Mouse (Mus musculus): Measurements from ENCODE around the gene Rhobtb1.

Gene Rhobtb1

DNA sequence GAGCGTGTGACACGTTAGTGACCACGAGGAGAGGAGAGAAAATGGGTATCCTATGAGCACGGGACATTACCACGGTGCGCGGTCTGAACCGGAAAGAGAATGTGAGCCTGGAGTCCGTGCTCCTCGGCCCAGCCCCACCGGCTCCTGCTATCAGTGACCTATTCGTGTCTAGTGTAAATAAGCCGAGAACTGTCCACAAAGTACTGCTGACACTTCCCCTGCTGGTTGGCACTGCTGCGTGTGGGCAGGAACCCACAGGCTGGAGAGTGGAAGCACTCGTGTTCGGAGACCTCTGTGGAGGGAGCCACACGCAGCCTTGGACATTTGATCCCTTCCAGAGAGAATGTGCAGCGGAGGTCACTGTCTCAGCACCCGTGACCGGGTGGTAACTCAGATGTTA lies at the start of gene Rhobtb1:
Gene Rhobtb1 (plus strand): TSS at position 390 of the 400 bp plus-strand sequence.
- DNase-seq: no peak

- no peak for DNase-seq
Observed at GRCm38 (mm10) chr10:69101988-69102387, 49.2 kb upstream of the Rhobtb1 start.

- no peak for DNase-seq
Observed at GRCm38 (mm10) chr10:69104143-69104882, 46.9 kb upstream of the Rhobtb1 start.

- no peak for DNase-seq
Observed at GRCm38 (mm10) chr10:69104883-69105225, 46.4 kb upstream of the Rhobtb1 start.

- no peak for DNase-seq
Observed at GRCm38 (mm10) chr10:69106796-69107195, 44.4 kb upstream of the Rhobtb1 start.

DNA sequence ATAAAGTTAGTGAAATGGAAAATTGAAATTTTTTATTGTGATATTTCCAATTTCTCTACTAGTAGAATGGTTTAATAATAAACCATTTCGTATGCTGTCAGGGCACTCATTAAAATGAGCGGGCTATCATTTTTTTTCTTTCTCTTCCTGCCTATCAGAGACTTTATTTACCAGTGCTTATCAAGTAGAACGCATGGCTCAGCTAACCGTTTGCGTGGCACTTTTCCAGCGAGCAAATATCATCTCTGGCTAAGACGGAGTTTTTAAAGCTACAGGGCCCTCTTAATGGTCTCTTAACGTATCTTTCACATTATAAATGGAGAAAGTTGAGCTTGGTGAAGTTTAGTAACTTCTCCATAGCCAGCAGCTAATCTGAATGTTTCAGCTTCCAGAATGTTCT lies 44.0 kb upstream of the Rhobtb1 start:
- DNase-seq: no peak

DNA sequence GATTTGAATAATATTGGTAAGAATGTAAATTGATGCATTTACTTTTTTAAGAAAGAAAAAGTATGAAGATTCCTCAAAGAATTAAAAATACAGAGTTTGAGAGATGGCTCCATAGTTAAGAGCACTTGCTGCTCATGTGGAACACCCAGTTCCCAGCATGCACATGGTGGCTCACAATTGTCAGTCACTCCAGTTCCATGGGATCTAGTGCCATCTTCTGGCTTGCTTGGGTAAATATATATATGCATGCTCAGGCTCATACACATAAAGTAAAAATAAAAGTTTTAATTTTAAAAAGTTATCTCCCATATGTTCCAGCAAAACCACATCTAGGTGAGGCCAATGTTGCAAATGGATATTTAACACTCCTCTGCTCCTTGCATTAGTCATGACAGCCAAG lies 36.9 kb upstream of the Rhobtb1 start:
- no peak for DNase-seq

DNA sequence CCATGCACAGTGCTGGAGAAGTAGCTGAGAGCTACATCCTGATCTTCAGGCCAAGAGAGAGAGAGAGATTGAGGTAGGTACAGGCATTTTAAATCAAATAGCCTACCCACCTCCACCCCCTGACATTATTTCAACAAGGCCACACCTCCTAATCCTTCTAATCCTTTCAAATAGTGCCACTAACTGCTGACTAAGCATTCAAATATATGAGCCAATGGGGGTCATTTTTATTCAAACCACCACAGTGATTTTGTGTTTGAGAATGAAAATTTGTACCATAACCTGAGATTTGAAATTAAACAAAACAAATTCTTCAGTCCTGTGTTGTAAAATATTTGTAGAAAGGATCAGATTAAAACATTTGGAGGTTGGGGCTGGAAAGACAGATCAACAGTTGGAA lies 33.2 kb upstream of the Rhobtb1 start:
- DNase-seq: no peak

DNA sequence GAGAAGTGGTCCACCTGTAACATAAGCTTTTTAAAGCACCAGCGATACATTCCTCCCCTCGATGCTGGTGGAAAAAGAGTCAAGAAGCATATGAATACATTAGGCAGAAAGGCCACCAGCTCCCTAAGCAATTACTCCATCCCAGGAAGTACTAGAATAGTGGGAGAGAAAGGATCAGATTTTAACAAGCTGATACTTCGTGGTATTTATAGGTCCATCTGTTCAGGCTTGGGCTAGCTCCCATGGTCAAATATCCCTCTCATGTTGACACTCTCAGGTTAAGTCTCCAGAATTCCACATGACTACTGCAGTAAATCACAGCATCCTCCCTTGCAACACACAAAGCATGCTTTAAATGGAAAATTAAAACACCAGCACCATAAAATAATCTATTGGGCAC lies 32.3 kb upstream of the Rhobtb1 start:
- no peak for DNase-seq

- DNase-seq: no peak
Observed at GRCm38 (mm10) chr10:69119456-69119855, 31.8 kb upstream of the Rhobtb1 start.

DNA sequence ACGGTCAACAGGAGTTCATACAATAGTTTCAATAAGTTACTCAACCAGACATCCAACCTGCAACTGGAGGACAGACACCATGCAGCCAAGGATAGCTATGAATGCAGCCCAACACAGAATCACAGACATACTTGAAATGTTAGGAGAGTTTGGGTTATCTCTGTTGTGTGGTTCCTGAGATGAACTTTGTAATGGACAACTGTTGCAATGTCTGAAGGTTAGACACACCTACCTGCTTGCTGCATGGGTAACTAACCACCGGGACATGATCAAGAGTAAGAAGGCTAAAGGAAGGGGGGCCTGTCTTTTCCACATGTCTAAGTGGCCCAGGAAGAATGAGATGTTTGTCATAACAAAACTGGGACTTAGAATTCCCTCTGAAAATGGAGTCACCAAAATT lies 24.7 kb upstream of the Rhobtb1 start:
- DNase-seq: no peak

DNA sequence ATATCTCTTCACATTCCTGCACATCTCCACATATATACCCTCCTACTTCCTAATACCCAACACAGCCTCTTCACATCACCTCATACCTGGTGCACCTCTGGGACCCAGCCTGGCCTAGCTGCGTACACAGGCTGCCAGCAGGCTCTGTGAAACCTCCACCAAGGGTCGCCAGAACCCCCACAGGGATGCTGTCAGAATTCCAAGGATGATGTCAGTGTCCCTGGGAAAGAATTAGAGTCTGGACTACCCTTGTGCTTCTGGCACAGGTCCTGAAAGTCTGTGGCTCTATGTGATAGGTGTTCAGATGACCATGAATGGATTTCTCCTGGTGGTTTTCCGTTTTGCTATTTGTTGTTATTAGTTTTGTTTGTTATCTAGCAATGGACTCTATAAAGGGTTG lies 22.7 kb upstream of the Rhobtb1 start:
- DNase-seq: no peak

- DNase-seq: no peak
Observed at GRCm38 (mm10) chr10:69130613-69131012, 20.6 kb upstream of the Rhobtb1 start.

- no peak for DNase-seq
Observed at GRCm38 (mm10) chr10:69134356-69134755, 16.9 kb upstream of the Rhobtb1 start.

- no peak for DNase-seq
Observed at GRCm38 (mm10) chr10:69136241-69136828, 14.9 kb upstream of the Rhobtb1 start.

DNA sequence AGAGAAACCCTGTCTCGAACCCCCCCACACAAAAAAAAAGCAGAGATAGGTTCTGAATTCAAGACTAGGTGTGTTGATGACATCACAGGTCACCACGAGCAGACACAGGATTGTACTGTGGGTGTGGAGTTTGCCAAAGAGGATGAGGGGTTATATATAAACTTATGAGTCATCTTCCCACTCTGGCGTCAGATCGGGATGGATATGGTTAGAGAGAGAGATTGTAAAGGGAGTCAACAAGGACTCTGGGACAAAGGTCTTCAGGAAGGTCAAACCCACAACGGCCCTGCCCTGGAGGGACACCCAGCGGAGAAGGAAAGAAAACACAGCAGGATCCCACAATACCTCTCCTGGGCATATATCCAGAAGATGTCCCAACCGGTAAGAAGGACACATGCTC lies 2.0 kb upstream of the Rhobtb1 start:
- DNase-seq: no peak

- no peak for DNase-seq
Observed at GRCm38 (mm10) chr10:69152971-69153370, 1.7 kb downstream of the Rhobtb1 start.

GRCm38 (mm10) chr10:69155428-69156175 lies 4.4 kb downstream of the Rhobtb1 start:
- DNase-seq: no peak

- no peak for DNase-seq
Observed at GRCm38 (mm10) chr10:69156462-69156861, 5.2 kb downstream of the Rhobtb1 start.

DNA sequence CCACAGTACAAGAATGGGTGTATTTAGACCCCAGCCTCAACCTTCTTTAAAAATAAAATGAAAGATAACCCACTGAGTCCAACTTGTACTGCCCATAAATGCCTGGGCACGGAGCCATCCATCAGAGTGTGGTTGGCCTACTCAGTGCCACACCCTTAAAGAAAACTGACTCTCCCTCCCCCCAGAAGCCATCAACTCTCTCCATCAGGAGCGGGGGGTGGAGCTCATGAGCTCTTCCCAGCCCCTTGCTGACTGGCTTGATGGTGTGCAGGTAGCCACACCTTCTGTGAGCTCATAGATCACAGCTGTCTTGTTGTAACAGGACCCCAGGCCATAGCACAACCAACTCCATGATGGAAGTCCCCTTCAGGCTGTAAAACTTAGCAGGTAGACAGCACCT lies 6.2 kb downstream of the Rhobtb1 start:
- no peak for DNase-seq

DNA sequence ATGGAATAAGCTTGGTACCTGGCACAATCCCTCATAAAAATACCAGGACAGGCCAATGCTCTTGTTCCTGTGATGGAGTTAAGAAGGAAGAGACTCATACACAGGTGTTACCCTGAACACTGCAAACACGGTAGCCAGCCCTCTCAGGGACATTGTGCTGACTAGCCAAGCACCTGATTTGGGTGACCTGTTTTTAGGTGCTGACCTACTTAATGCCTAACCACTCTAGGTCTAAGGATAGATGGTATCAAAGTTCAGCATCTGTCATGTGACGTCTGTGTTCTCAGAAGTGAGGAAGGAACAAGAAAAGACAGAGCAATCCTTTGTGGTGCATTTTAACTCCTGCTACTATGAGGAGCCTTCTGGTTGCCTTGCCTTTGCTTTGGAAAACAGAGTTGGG lies 9.6 kb downstream of the Rhobtb1 start:
- DNase-seq: no peak

- no peak for DNase-seq
Observed at GRCm38 (mm10) chr10:69161503-69161902, 10.3 kb downstream of the Rhobtb1 start.

DNA sequence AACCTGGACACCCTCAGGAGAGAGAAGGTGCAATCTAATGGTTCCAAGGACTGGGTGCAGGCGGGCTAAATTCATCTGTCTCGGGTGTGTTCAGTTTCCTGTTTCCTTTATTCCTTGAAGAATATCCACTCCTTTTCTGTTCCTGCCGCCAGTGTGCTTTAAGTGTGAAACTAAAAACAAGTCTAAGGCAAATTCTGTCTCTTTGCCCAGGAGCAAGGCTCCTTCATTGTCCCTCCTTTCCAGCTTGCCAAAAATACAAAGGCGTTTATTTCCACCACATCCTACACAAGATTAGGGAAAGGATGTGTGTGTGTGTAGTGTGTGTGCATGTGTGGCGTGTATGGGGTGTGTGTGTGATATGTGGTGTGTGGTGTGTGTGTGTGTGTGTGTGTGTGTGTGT lies 11.3 kb downstream of the Rhobtb1 start:
- DNase-seq: no peak

DNA sequence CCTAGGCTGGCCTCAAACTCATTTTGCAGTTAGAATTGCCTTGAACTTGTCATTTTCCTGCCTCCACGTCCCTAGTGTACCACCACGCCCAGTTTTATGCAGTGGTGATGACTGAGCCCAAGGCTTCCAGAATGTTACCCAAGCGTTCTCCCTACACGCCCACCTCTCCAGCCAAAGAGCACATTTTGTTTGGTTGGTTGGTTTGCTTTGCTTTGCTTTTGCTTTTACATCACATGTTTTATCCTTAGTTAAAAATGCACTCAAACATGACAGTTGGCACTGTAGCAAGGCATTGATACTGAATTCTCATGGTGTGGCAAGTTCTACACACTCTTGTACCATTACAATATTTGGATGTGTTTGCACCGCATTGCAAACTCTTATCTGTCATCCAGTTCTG lies 12.0 kb downstream of the Rhobtb1 start:
- DNase-seq: no peak
